Mouse (Mus musculus) hindbrain, embryonic 14.5 days (tissue): ENCODE measurements around the gene Ntm. TPM values are rescaled to one million over a fixed set of nuclear protein-coding genes. Genes with fewer than 3 reads are reported as not detected.
A peak's percentile ranks its signal among the peaks of the same experiment; 100 is the strongest.

Experiments used
- ATAC-seq: fragments of 200-750 bp; cut with Nextera tagmentation; 2 replicates; pipeline ENCODE4 v1.8.0; 2017; ENCODE audit warnings: moderate number of reproducible peaks, mild to moderate bottlenecking, moderate TSS enrichment, moderate library complexity; ENCODE audit not compliant: low FRiP score
- DNase-seq: peaks from one replicate; pipeline ENCODE4 v3.0.0-alpha.2; 2015; ENCODE audit warnings: low spot score
- H3K27ac ChIP-seq: fragments of 300-500 bp; sonication (generic); 2 replicates; pipeline ENCODE4 v1.5.1; 2014; ENCODE audit warnings: mild to moderate bottlenecking, moderate library complexity
- H3K27me3 ChIP-seq: fragments of 300-500 bp; sonication (generic); 2 replicates; pipeline ENCODE4 v1.6.1; 2014; ENCODE audit warnings: mild to moderate bottlenecking, low read length, mixed read lengths; ENCODE audit not compliant: control insufficient read depth, insufficient read depth
- H3K36me3 ChIP-seq: fragments of 300-500 bp; sonication (generic); replicated peaks from 2 replicates; pipeline ENCODE4 v1.6.1; 2014; ENCODE audit not compliant: control insufficient read depth, insufficient read depth
- H3K4me1 ChIP-seq: fragments of 300-500 bp; sonication (generic); replicated peaks from 2 replicates; pipeline ENCODE4 v1.6.1; 2014; ENCODE audit warnings: antibody characterized with exemption, low read length, mixed read lengths; ENCODE audit not compliant: control insufficient read depth, insufficient read depth
- H3K4me2 ChIP-seq: fragments of 300-500 bp; sonication (generic); replicated peaks from 2 replicates; pipeline ENCODE4 v1.6.1; 2014; ENCODE audit warnings: mild to moderate bottlenecking, moderate library complexity
- H3K4me3 ChIP-seq: fragments of 300-500 bp; sonication (generic); replicated peaks from 2 replicates; pipeline ENCODE4 v1.5.1; 2014; ENCODE audit warnings: mild to moderate bottlenecking, low read length
- H3K9ac ChIP-seq: fragments of 300-500 bp; sonication (generic); 2 replicates; pipeline ENCODE4 v1.6.1; 2014
- H3K9me3 ChIP-seq: fragments of 300-500 bp; sonication (generic); 2 replicates; pipeline ENCODE4 v1.6.1; 2016; ENCODE audit warnings: low read length; ENCODE audit not compliant: control insufficient read depth
- WGBS: fragments of 180-500 bp; shearing (Covaris S2); extraction: QIAGEN DNeasy Blood & Tissue Kit; methylation state at CpG from one replicate; pipeline ENCODE4 v1.1.7; 2014; 5-methylcytosine and 5-hydroxymethylcytosine counted together
- polyA plus RNA-seq: library from polyadenylated mRNA; unstranded; fragments of >200 nt; fragmentation: Nextera tagmentation; extraction: Ambion mirVana; gene quantifications from 2 replicates; pipeline ENCODE4 v1.2.1, GENCODE M21; 2014

The Ntm gene
- polyA plus RNA-seq, 1 experiment from 2014 or later, result 196 TPM

GRCm38 (mm10) chr9:29456014-29456413 is 506.9 kb downstream of the Ntm start:
- H3K36me3 ChIP-seq, result no peaks in the 10 kb centered on the region
- no peak overlapping the region for H3K4me3 ChIP-seq
- 87% methylated on average over 7 of the region's 7 CpGs for WGBS
- no peak overlapping the region for H3K9ac ChIP-seq
- H3K4me2 ChIP-seq, result no peak overlapping the region
- H3K27ac ChIP-seq, result no peak overlapping the region
- DNase-seq (no peak), ATAC-seq (no peak)
- H3K4me1 ChIP-seq, result no peaks in the 10 kb centered on the region; the same call in 1 of the 2 replicates
- no peaks in the 10 kb centered on the region for H3K27me3 ChIP-seq
- no peaks in the 10 kb centered on the region for H3K9me3 ChIP-seq

DNA sequence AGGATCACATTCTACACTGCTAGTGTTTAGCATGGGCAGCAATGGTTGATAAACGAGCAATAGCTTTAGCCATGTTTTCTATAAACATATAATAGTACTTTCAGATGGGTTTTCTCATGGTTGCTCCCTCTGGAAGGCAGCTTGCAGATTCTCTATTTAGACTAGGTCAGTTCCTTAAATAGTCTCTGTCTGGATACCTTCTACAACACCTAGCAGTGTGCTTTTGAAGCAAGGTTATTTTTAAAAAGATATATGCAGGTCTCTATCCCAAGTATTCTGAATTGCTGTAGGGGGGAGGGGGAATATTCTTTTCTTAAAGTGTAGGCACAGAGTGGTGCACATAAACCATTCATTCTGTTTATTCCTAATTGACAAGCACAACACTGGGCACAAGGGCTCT is 511.7 kb downstream of the Ntm start:
- Histone ChIP-seq H3K9me3 (no peaks in the 10 kb centered on the region), H3K36me3 (no peaks in the 10 kb centered on the region), H3K9ac (no peak overlapping the region), H3K4me1 (no peaks in the 10 kb centered on the region), H3K27me3 (no peaks in the 10 kb centered on the region), H3K4me3 (no peak overlapping the region), H3K27ac (no peak overlapping the region), H3K4me2 (no peak overlapping the region)
- WGBS, result 97% methylated on average over 1 of the region's 1 CpGs
- ATAC-seq (no peak), DNase-seq (no peak)

- WGBS, result 40% methylated on average over 4 of the region's 4 CpGs
These were observed 518.9 kb downstream of the Ntm start for GRCm38 (mm10) chr9:29444001-29444400.

GRCm38 (mm10) chr9:29439401-29439800 is 523.5 kb downstream of the Ntm start:
- ATAC-seq, result no peak
- Histone ChIP-seq H3K4me3 (no peak overlapping the region), H3K4me1 (peaks cover 3% of the 10 kb centered on the region), H3K4me2 (no peak overlapping the region), H3K9me3 (no peaks in the 10 kb centered on the region), H3K36me3 (no peaks in the 10 kb centered on the region), H3K27me3 (no peaks in the 10 kb centered on the region), H3K9ac (no peak overlapping the region), H3K27ac (no peak overlapping the region)
- 52% methylated on average over 5 of the region's 5 CpGs for WGBS
- DNase-seq, result no peak

More at GRCm38 (mm10) chr9:29444001-29444400, 518.9 kb downstream of the Ntm start:
- no peak for DNase-seq
- H3K4me1 ChIP-seq, result no peaks in the 10 kb centered on the region; the same call in 1 of the 2 replicates
- no peaks in the 10 kb centered on the region for H3K36me3 ChIP-seq
- no peak overlapping the region for H3K4me2 ChIP-seq
- no peak for ATAC-seq
- H3K27me3 ChIP-seq, result no peaks in the 10 kb centered on the region
- H3K9me3 ChIP-seq, result no peaks in the 10 kb centered on the region
- H3K4me3 ChIP-seq, result no peak overlapping the region
- H3K27ac ChIP-seq, result no peak overlapping the region
- H3K9ac ChIP-seq, result no peak overlapping the region

- no peaks in the 10 kb centered on the region for H3K36me3 ChIP-seq
- H3K9me3 ChIP-seq, result no peaks in the 10 kb centered on the region
- H3K9ac ChIP-seq, result no peak overlapping the region
- no peaks in the 10 kb centered on the region for H3K27me3 ChIP-seq
- no peak for ATAC-seq
- 40% methylated on average over 6 of the region's 6 CpGs for WGBS
- no peak overlapping the region for H3K4me3 ChIP-seq
- peaks cover 18% of the 10 kb centered on the region for H3K4me1 ChIP-seq
- DNase-seq, result no peak
- H3K4me2 ChIP-seq, result no peak overlapping the region
- no peak overlapping the region for H3K27ac ChIP-seq
These were observed 528.3 kb downstream of the Ntm start for GRCm38 (mm10) chr9:29434611-29435010.

- 3% methylated on average over 4 of the region's 4 CpGs for WGBS
- Histone ChIP-seq H3K27ac (no peak overlapping the region), H3K9ac (no peak overlapping the region), H3K36me3 (no peaks in the 10 kb centered on the region), H3K4me3 (no peak overlapping the region), H3K4me1 (peaks cover 23% of the 10 kb centered on the region), H3K27me3 (no peaks in the 10 kb centered on the region), H3K4me2 (no peak overlapping the region), H3K9me3 (no peaks in the 10 kb centered on the region)
- ATAC-seq, result no peak
- DNase-seq, result no peak
These were observed 529.0 kb downstream of the Ntm start for GRCm38 (mm10) chr9:29433910-29434309.

DNA sequence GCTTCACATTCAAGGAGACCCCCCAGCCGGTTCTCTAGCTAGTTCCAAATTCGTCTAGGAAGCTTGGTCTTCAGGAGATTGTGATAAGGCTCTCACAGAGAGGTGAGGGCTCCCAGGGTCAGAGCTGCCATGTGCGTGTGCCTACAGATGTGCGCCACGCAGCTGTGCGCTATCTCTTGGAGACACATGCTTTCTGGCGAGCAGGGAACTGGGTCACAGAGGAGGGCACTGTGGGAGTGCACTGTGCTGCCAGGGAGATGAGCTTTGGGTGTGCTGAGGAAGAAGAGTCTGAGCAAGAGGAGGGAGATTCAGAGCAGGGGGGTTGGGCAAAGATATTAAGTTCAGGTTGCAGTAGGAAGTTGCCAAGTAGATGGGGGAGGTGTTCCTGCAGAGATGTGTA is 529.8 kb downstream of the Ntm start:
- 67% methylated on average over 7 of the region's 7 CpGs for WGBS
- no peak for ATAC-seq
- H3K9ac ChIP-seq, result no peak overlapping the region
- peaks cover 30% of the 10 kb centered on the region for H3K4me1 ChIP-seq
- no peak overlapping the region for H3K4me2 ChIP-seq
- H3K9me3 ChIP-seq, result no peaks in the 10 kb centered on the region
- H3K36me3 ChIP-seq, result no peaks in the 10 kb centered on the region
- no peaks in the 10 kb centered on the region for H3K27me3 ChIP-seq
- H3K4me3 ChIP-seq, result no peak overlapping the region
- no peak overlapping the region for H3K27ac ChIP-seq
- DNase-seq, result no peak

DNA sequence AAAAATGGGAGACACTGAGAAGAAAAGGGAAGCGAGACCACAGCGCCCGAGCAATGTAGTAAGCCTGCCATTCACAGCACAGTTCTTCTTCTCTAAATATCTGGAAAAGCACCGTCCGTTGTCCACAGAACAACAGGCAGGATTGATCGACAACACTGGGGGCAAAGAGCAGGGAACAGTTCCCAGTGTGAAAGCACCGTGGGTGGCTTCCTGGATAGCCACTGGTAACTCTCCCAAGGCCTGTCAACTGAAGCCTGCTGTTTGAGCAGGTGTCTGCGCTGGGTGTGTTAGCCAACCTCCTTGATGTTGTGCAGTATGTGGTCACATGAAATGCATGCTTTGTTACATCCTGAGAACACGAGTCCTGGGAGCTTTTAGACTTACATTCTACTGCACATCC is 531.4 kb downstream of the Ntm start:
- WGBS, result 56% methylated on average over 9 of the region's 9 CpGs
- Histone ChIP-seq H3K36me3 (no peaks in the 10 kb centered on the region), H3K27ac (no peak overlapping the region), H3K27me3 (no peaks in the 10 kb centered on the region), H3K4me1 (peaks cover 30% of the 10 kb centered on the region), H3K4me2 (no peak overlapping the region), H3K4me3 (no peak overlapping the region), H3K9me3 (no peaks in the 10 kb centered on the region), H3K9ac (no peak overlapping the region)
- no peak for DNase-seq
- no peak for ATAC-seq

DNA sequence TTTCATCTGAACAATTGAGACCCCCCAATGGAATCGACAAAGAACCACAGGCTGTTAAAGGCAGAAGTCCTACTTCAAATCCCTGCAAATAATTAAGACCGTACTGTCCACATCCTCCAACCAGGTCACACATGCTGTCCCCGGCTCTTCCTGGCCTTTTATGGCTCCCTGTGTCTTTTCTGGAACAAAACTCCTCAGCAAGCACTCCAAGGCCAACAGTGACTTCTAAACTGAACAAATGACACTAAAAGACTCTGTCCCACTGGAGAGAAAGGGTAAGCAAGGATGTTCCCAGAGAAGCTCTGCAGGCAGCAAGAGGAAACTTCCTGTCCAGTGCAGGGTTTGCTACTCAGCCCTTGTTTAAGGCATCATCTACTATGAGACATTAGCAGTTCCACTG is 532.8 kb downstream of the Ntm start:
- H3K27ac ChIP-seq, result no peak overlapping the region
- H3K27me3 ChIP-seq, result no peaks in the 10 kb centered on the region
- H3K4me1 ChIP-seq, result peaks cover 30% of the 10 kb centered on the region
- H3K4me3 ChIP-seq, result no peak overlapping the region
- no peak overlapping the region for H3K9ac ChIP-seq
- H3K36me3 ChIP-seq, result no peaks in the 10 kb centered on the region
- H3K4me2 ChIP-seq, result no peak overlapping the region
- 70% methylated on average over 3 of the region's 3 CpGs for WGBS
- ATAC-seq (no peak), DNase-seq (no peak)
- no peaks in the 10 kb centered on the region for H3K9me3 ChIP-seq

DNA sequence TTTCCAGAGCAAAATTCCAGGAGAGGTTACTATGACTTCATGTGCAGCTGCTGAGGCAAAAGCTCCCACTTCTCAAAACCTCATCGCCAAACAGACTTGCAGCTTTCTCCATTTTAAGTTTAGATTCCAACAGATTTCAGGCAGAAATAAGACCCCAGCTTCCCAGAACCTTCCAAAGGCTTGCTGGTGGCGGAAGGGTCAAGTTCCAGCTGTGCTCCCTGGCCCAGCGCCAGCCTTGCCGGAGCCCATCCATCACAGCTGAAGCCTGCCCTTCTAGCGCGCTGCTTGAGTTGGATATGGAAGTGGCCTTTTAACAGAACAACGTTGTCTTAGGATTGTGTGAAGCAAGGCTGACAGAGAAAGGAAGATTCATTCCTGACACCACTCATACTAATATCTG is 534.6 kb downstream of the Ntm start:
- Histone ChIP-seq H3K36me3 (no peaks in the 10 kb centered on the region), H3K4me3 (no peak overlapping the region), H3K4me1 (peaks cover 16% of the 10 kb centered on the region), H3K27me3 (no peaks in the 10 kb centered on the region), H3K9me3 (no peaks in the 10 kb centered on the region), H3K4me2 (no peak overlapping the region), H3K9ac (no peak overlapping the region), H3K27ac (peak overlapping the region; percentile 49)
- 13% methylated on average over 7 of the region's 7 CpGs for WGBS
- ATAC-seq (no peak), DNase-seq (peak; percentile 59)
